In the genomic region with DNA sequence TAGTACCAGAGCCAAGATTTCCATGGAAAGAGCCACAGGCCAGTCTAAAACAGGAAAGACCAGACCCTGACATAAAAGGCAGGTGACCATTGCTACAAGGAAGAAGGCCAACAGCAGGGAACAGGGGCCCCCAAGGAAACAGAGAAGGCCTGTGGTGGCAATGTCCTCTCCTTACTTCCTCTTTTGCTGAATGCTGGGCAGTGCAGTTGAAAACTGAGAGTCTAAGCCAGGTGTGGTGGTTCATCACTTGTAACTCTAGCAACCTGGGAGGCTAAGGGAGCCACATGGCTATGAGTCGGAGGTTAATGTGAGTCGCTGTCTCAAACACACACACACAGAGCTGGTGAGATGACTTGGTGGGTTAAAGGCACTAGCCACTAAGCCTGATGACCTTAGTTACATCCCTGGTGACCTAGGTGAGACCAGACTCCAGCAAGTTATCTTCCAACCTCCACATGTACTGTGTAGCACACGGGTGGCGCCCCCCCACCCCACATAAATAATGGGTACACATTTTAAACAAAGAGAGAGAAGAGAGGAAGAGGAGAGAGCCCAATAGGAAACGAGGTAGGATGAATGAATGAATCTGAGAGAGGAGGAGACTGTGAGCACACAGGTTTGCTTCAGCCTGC, we compare ENCODE assay signal across 8 mouse cellular contexts. TPM values are rescaled to one million over a fixed set of nuclear protein-coding genes. Genes with fewer than 3 reads are reported as not detected.
DNase-seq lines count a peak whose midpoint lies in the region; ATAC-seq and TF ChIP-seq lines count a peak whose summit lies in the region.

No protein-coding gene starts in this region.

- H3K27ac ChIP-seq in layer of hippocampus, adult 2 months: no peak overlapping the region
- no peak overlapping the region for H3K27ac ChIP-seq in embryonic facial prominence, embryonic 12.5 days
- H3K27ac ChIP-seq in limb, embryonic 15.5 days: no peak overlapping the region
- no peak overlapping the region for H3K27ac ChIP-seq in neural tube, embryonic 14.5 days (ENCODE audit: low read depth, low read length)

- peaks cover 16% of the 10 kb centered on the region for H3K4me1 ChIP-seq in embryonic facial prominence, embryonic 12.5 days
- peaks cover 18% of the 10 kb centered on the region for H3K4me1 ChIP-seq in limb, embryonic 15.5 days
- no peaks in the 10 kb centered on the region for H3K4me1 ChIP-seq in neural tube, embryonic 14.5 days (ENCODE audit: control insufficient read depth, insufficient read depth, low read length)

- 68% methylated on average over 5 of the region's 5 CpGs for WGBS in embryonic facial prominence, embryonic 12.5 days
- WGBS in limb, embryonic 15.5 days: 53% methylated on average over 5 of the region's 5 CpGs
- 84% methylated on average over 5 of the region's 5 CpGs for WGBS in neural tube, embryonic 14.5 days

- H3K9me3 ChIP-seq in embryonic facial prominence, embryonic 12.5 days: no peaks in the 10 kb centered on the region
- no peaks in the 10 kb centered on the region for H3K9me3 ChIP-seq in limb, embryonic 15.5 days
- no peaks in the 10 kb centered on the region for H3K9me3 ChIP-seq in neural tube, embryonic 14.5 days (ENCODE audit: control insufficient read depth, low read length)

- H3K36me3 ChIP-seq in embryonic facial prominence, embryonic 12.5 days: no peaks in the 10 kb centered on the region
- 0 out of 2 replicates have a peak, but pooled peaks cover 3% of the 10 kb centered on the region for H3K36me3 ChIP-seq in limb, embryonic 15.5 days
- no peaks in the 10 kb centered on the region for H3K36me3 ChIP-seq in neural tube, embryonic 14.5 days (ENCODE audit: control insufficient read depth, insufficient read depth, low read length)

- H3K4me2 ChIP-seq in embryonic facial prominence, embryonic 12.5 days (replicated peaks): peak overlapping the region; percentile 66
- H3K4me2 ChIP-seq in limb, embryonic 15.5 days: peak overlapping the region; percentile 88
- H3K4me2 ChIP-seq in neural tube, embryonic 14.5 days (ENCODE audit: low read depth, low read length): peak overlapping the region; percentile 67

- TF ChIP-seq CTCF in layer of hippocampus, adult 2 months (conservative IDR thresholded peaks at IDR 0.05): no peak

- H3K4me3 ChIP-seq in layer of hippocampus, adult 2 months: peak overlapping the region; percentile 86; the same call in 1 of the 2 replicates
- H3K4me3 ChIP-seq in embryonic facial prominence, embryonic 12.5 days: peak overlapping the region; percentile 51
- H3K4me3 ChIP-seq in limb, embryonic 15.5 days: peak overlapping the region; percentile 55
- peak overlapping the region; percentile 49; the same call in 1 of the 2 replicates for H3K4me3 ChIP-seq in neural tube, embryonic 14.5 days (ENCODE audit: low read depth, low read length)

- peak overlapping the region; percentile 34; the same call in 1 of the 2 replicates for H3K9ac ChIP-seq in embryonic facial prominence, embryonic 12.5 days
- no peak overlapping the region for H3K9ac ChIP-seq in limb, embryonic 15.5 days
- H3K9ac ChIP-seq in neural tube, embryonic 14.5 days (replicated peaks; ENCODE audit: low read depth, low read length): no peak overlapping the region

- no peak for ATAC-seq in embryonic facial prominence, embryonic 12.5 days (ENCODE audit: insufficient number of reproducible peaks, insufficient read depth, low FRiP score, low TSS enrichment)
- ATAC-seq in limb, embryonic 15.5 days (ENCODE audit: insufficient number of reproducible peaks, low FRiP score, low TSS enrichment, low read depth): no peak
- ATAC-seq in neural tube, embryonic 14.5 days (ENCODE audit: low read depth): no peak

- no peak for DNase-seq in layer of hippocampus, adult 2 months (ENCODE audit: low spot score in 2 of 2)
- DNase-seq in layer of hippocampus, postnatal 14 days (ENCODE audit: low spot score in 2 of 2): no peak
- DNase-seq in embryo, embryonic 10.5 days (ENCODE audit: low spot score): no peak
- DNase-seq in left cerebral cortex, adult 9 months (ENCODE audit: low spot score in 2 of 2): no peak
- no peak for DNase-seq in frontal cortex, postnatal 36 days (ENCODE audit: low spot score in 2 of 2)

- H3K27me3 ChIP-seq in embryonic facial prominence, embryonic 12.5 days: no peaks in the 10 kb centered on the region
- H3K27me3 ChIP-seq in limb, embryonic 15.5 days: no peaks in the 10 kb centered on the region
- H3K27me3 ChIP-seq in neural tube, embryonic 14.5 days (ENCODE audit: control insufficient read depth, insufficient read depth, low read length): no peaks in the 10 kb centered on the region

RNA-seq across cellular contexts. Expression of gene Gusb, which starts 1.4 kb away (rescaled TPM):
- total RNA-seq in layer of hippocampus, adult 2 months (2021): 10 to 100 TPM; 10.9 to 11.4 TPM
- 10 to 100 TPM; 13.1 to 13.7 TPM for total RNA-seq in layer of hippocampus, postnatal 14 days (2021)
- polyA plus RNA-seq in embryonic facial prominence, embryonic 12.5 days (2016; fragmentation: Nextera tagmentation; extraction: Ambion mirVana): 35.4 and 35.9 TPM in 2 replicates
- polyA plus RNA-seq in limb, embryonic 15.5 days (2015; fragmentation: Nextera tagmentation; extraction: Ambion mirVana): 45.6 and 49.6 TPM in 2 replicates
- polyA plus RNA-seq in neural tube, embryonic 14.5 days (2014; fragmentation: Nextera tagmentation; extraction: Ambion mirVana): 32.7 and 38.0 TPM in 2 replicates

RNA-seq across cellular contexts. Expression of gene Asl, which starts 27.6 kb away (rescaled TPM):
- total RNA-seq in layer of hippocampus, adult 2 months (2021): 10 to 100 TPM; 18.2 to 27.3 TPM
- 10 to 100 TPM; 19.2 to 21.5 TPM for total RNA-seq in layer of hippocampus, postnatal 14 days (2021)
- 24.0 and 26.7 TPM in 2 replicates for polyA plus RNA-seq in embryonic facial prominence, embryonic 12.5 days (2016; fragmentation: Nextera tagmentation; extraction: Ambion mirVana)
- polyA plus RNA-seq in limb, embryonic 15.5 days (2015; fragmentation: Nextera tagmentation; extraction: Ambion mirVana): 27.7 and 29.0 TPM in 2 replicates
- 41.1 and 44.6 TPM in 2 replicates for polyA plus RNA-seq in neural tube, embryonic 14.5 days (2014; fragmentation: Nextera tagmentation; extraction: Ambion mirVana)

RNA-seq across cellular contexts. Expression of gene Crcp, which starts 27.6 kb away (rescaled TPM):
- total RNA-seq in layer of hippocampus, adult 2 months (2021): 10 to 100 TPM; 35.6 to 35.7 TPM
- 10 to 100 TPM; 29.9 to 34.0 TPM for total RNA-seq in layer of hippocampus, postnatal 14 days (2021)
- 42.0 and 42.9 TPM in 2 replicates for polyA plus RNA-seq in embryonic facial prominence, embryonic 12.5 days (2016; fragmentation: Nextera tagmentation; extraction: Ambion mirVana)
- 35.8 and 38.3 TPM in 2 replicates for polyA plus RNA-seq in limb, embryonic 15.5 days (2015; fragmentation: Nextera tagmentation; extraction: Ambion mirVana)
- polyA plus RNA-seq in neural tube, embryonic 14.5 days (2014; fragmentation: Nextera tagmentation; extraction: Ambion mirVana): 46.0 and 51.9 TPM in 2 replicates

RNA-seq across cellular contexts. Expression of gene Vkorc1l1, which starts 59.7 kb away (rescaled TPM):
- total RNA-seq in layer of hippocampus, adult 2 months (2021): 10 to 100 TPM; 42.2 to 44.0 TPM
- 10 to 100 TPM; 41.5 to 43.9 TPM for total RNA-seq in layer of hippocampus, postnatal 14 days (2021)
- 35.1 and 35.8 TPM in 2 replicates for polyA plus RNA-seq in embryonic facial prominence, embryonic 12.5 days (2016; fragmentation: Nextera tagmentation; extraction: Ambion mirVana)
- 21.2 and 28.5 TPM in 2 replicates for polyA plus RNA-seq in limb, embryonic 15.5 days (2015; fragmentation: Nextera tagmentation; extraction: Ambion mirVana)
- 26.2 and 31.5 TPM in 2 replicates for polyA plus RNA-seq in neural tube, embryonic 14.5 days (2014; fragmentation: Nextera tagmentation; extraction: Ambion mirVana)
